Mouse (Mus musculus) CH12.LX (cell line): ENCODE measurements around the gene Pabpn1l. TPM values are rescaled to one million over a fixed set of nuclear protein-coding genes. Genes with fewer than 3 reads are reported as not detected.
"Not testable (repeated sequence)": the region's sequence is repeated elsewhere in the genome, so short reads cannot be mapped to it uniquely, and the experiment has no call there.

Source experiments
- DNase-seq: peaks from one replicate; pipeline ENCODE4 v3.0.0-alpha.2; 2013; ENCODE audit errors: extremely low read depth
- H3K27ac ChIP-seq: 2 replicates; pipeline ENCODE4 v1.5.1; 2012; ENCODE audit warnings: low read depth, mild to moderate bottlenecking, control low read depth, moderate library complexity; ENCODE audit not compliant: insufficient read depth
- H3K27me3 ChIP-seq: replicated peaks from 2 replicates; pipeline ENCODE3; 2012; ENCODE audit warnings: inconsistent platforms
- H3K36me3 ChIP-seq, 2 experiments: replicated peaks in 1 of 2; 2 replicates each; pipeline versions ENCODE3 to v1.6.1; 2012; ENCODE audit warnings: inconsistent platforms in 1 of 2, low read length in 1 of 2, mild to moderate bottlenecking in 1 of 2, mixed read lengths in 1 of 2, moderate library complexity in 1 of 2; ENCODE audit not compliant: control insufficient read depth in 1 of 2, insufficient read depth in 1 of 2
- H3K4me1 ChIP-seq, 2 experiments: 2 replicates each; pipeline ENCODE4 v1.6.1; 2012; ENCODE audit warnings: inconsistent platforms in 1 of 2, moderate library complexity in 1 of 2; ENCODE audit not compliant: insufficient read depth in 2 of 2, control insufficient read depth in 1 of 2
- H3K4me2 ChIP-seq: 2 replicates; pipeline ENCODE4 v1.6.1; 2012; ENCODE audit warnings: low read depth, mild to moderate bottlenecking, control low read depth; ENCODE audit not compliant: poor library complexity, insufficient read depth, severe bottlenecking
- H3K4me3 ChIP-seq, 3 experiments: fragments of 150-350 bp in 1 of 3; sonication (generic) in 1 of 3; replicated peaks in 1 of 3; 2 replicates each; pipeline versions ENCODE3 to v1.5.1; 2011 to 2012; ENCODE audit warnings: low read depth in 2 of 3, low read length in 2 of 3, mild to moderate bottlenecking in 2 of 3, moderate library complexity in 2 of 3, control low read depth in 1 of 3, improper control_type of control experiment in 1 of 3, inconsistent platforms in 1 of 3, mixed read lengths in 1 of 3; ENCODE audit not compliant: poor library complexity in 1 of 3
- H3K79me2 ChIP-seq: replicated peaks from 2 replicates; pipeline ENCODE4 v1.6.1; 2012; ENCODE audit warnings: mild to moderate bottlenecking, moderate library complexity; ENCODE audit not compliant: control insufficient read depth, poor library complexity, insufficient read depth, severe bottlenecking; ENCODE audit errors: extremely low read depth
- H3K9ac ChIP-seq: 2 replicates; pipeline ENCODE4 v1.6.1; 2012; ENCODE audit warnings: low read depth, mild to moderate bottlenecking, control low read depth, moderate library complexity; ENCODE audit not compliant: insufficient read depth
- H3K9me3 ChIP-seq: replicated peaks from 2 replicates; pipeline ENCODE3; 2012; ENCODE audit warnings: low read length, inconsistent platforms, mixed read lengths
- BHLHE40 ChIP-seq: IDR thresholded peaks from 2 replicates; pipeline ENCODE4 v1.6.1; 2011; ENCODE audit warnings: mild to moderate bottlenecking, low read depth, low read length, improper control_type of control experiment
- CHD2 ChIP-seq: IDR thresholded peaks from 2 replicates; pipeline ENCODE4 v1.6.1; 2011; ENCODE audit warnings: low read length, improper control_type of control experiment
- CTCF ChIP-seq, 2 experiments: IDR thresholded peaks in 1 of 2; conservative IDR thresholded peaks in 1 of 2; 2 replicates each; pipeline ENCODE4 v1.5.1; 2011 to 2012; ENCODE audit warnings: low read depth in 2 of 2, low read length in 2 of 2, improper control_type of control experiment in 1 of 2, inconsistent platforms in 1 of 2, mild to moderate bottlenecking in 1 of 2, moderate library complexity in 1 of 2
- ELF1 ChIP-seq: IDR thresholded peaks from 2 replicates; pipeline ENCODE4 v1.6.1; 2014; ENCODE audit warnings: low read depth, mild to moderate bottlenecking, inconsistent platforms, low read length, improper control_type of control experiment
- EP300 ChIP-seq: IDR thresholded peaks from 2 replicates; pipeline ENCODE4 v1.6.1; 2011; ENCODE audit warnings: low read length, improper control_type of control experiment
- GABPA ChIP-seq: IDR thresholded peaks from 2 replicates; pipeline ENCODE4 v1.6.1; 2012; ENCODE audit warnings: low read depth, low read length, improper control_type of control experiment, inconsistent platforms; ENCODE audit not compliant: insufficient replicate concordance
- IRF4 ChIP-seq: IDR thresholded peaks from 2 replicates; pipeline ENCODE4 v1.6.1; 2014; ENCODE audit warnings: low read depth, mild to moderate bottlenecking, inconsistent platforms, low read length, improper control_type of control experiment
- MAZ ChIP-seq: IDR thresholded peaks from 2 replicates; pipeline ENCODE4 v1.6.1; 2012; ENCODE audit warnings: low read depth, mild to moderate bottlenecking, inconsistent platforms, low read length, improper control_type of control experiment, moderate library complexity
- MEF2A ChIP-seq: IDR thresholded peaks from 2 replicates; pipeline ENCODE4 v1.6.1; 2014; ENCODE audit warnings: low read depth, mild to moderate bottlenecking, inconsistent platforms, low read length, improper control_type of control experiment, borderline replicate concordance
- MYC ChIP-seq: IDR thresholded peaks from 2 replicates; pipeline ENCODE4 v1.6.1; 2011; ENCODE audit warnings: low read depth, mild to moderate bottlenecking, improper control_type of control experiment, low read length
- PAX5 ChIP-seq: IDR thresholded peaks from 2 replicates; pipeline ENCODE4 v1.6.1; 2012; ENCODE audit warnings: low read length, inconsistent platforms, mixed read lengths
- POLR2AphosphoS2 ChIP-seq: IDR thresholded peaks from 2 replicates; pipeline ENCODE4 v1.6.1; 2011; ENCODE audit warnings: low read depth, low read length, improper control_type of control experiment
- TCF12 ChIP-seq: IDR thresholded peaks from 2 replicates; pipeline ENCODE4 v1.6.1; 2014; ENCODE audit warnings: low read depth, mild to moderate bottlenecking, inconsistent platforms, low read length, improper control_type of control experiment
- dilution Hi-C: fragments of 300-500 bp; cut with MboI; formaldehyde crosslinking; loops from 2 replicates; pipeline ENCODE4 v1.14.3; 2020; ENCODE audit warnings: low sequenced_read_pairs; ENCODE audit not compliant: extremely low pct_unique_long_range_greater_than_20kb, extremely low pct_ligation_motif_present
- in situ Hi-C: fragments of 300-500 bp; cut with MboI; formaldehyde crosslinking; loops from 3 replicates; pipeline ENCODE4 v1.14.3; 2019; ENCODE audit warnings: low sequenced_read_pairs, low pct_ligation_motif_present, low pct_unique_long_range_greater_than_20kb, mixed read lengths
- polyA plus RNA-seq: library from polyadenylated mRNA; unstranded; fragments of >175 nt; gene quantifications from 2 replicates; pipeline ENCODE4 v1.2.1, GENCODE M21; 2012; ENCODE audit warnings: low read depth; ENCODE audit not compliant: insufficient read length
- total RNA-seq, 2 experiments: library from RNA; depleted of rRNA; stranded (reverse); fragments of 300-350 nt in 1 of 2; fragments of >200 nt in 1 of 2; gene quantifications; 2 replicates each; pipeline ENCODE4 v1.2.3; 2012 to 2014

Pabpn1l gene
- total and polyA plus RNA-seq, 3 experiments: not detected

DNA sequence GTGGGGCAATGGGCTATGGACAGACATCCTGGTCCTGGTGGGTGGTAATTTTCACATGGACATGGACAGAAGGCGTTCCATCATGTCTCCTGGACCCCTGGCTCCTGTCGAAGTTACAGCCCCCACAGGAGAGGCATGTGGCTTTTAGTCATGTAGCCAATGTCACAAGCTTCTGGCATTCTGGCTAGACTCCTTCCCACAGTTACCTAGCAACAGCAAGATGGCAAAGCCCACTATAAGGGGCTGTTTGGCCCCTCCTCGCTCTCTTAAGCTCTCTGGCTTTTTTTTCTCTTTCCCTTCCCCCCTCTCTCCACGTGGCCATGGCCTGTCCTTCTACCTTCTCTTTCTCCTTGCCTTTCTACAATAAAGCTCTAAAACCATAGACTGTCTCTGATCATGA, 49.4 kb downstream of the Pabpn1l start:
- H3K9me3 ChIP-seq, DNase-seq, H3K4me3 ChIP-seq, H3K4me2 ChIP-seq, H3K27me3 ChIP-seq, H3K27ac ChIP-seq, in situ Hi-C loops, H3K9ac ChIP-seq, dilution Hi-C loops: not testable (repeated sequence)
- H3K4me1 ChIP-seq: peaks cover 20 to 52% of the 10 kb centered on the region in 2 experiments
- TF ChIP-seq MYC: 0 out of 2 replicates have a peak, but pooled peaks have one; percentile 20
- peaks cover 42 to 73% of the 10 kb centered on the region in 2 experiments for H3K36me3 ChIP-seq
- H3K79me2 ChIP-seq: peaks cover 30% of the 10 kb centered on the region

DNA sequence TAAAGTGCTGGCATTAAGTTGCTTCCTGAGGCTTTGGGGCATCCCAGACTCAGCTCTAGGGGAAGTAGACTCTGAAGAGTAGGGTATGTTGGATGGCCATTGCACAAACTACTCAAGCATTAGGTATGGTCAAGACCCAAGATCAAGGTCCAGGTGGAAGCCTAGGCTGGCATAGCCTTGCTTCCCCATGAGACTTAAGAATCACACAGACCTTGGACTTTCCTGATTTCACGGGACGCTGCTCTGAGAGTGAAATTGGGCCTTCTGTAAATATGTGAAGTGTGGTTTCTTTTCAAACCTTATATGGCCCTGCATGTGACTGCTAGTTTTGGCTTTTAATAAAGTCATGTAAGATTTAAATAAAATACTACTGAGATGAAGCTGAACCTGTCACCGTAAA, 49.8 kb downstream of the Pabpn1l start:
- in situ Hi-C loops (no loop called here), dilution Hi-C loops (no loop called here)
- Histone ChIP-seq H3K9ac (no peak overlapping the region), H3K79me2 (peaks cover 30% of the 10 kb centered on the region), H3K27me3 (no peaks in the 10 kb centered on the region), H3K4me1 (peaks cover 20 to 52% of the 10 kb centered on the region in 2 experiments), H3K36me3 (peaks cover 42 to 70% of the 10 kb centered on the region in 2 experiments)
- TF ChIP-seq EP300 (no peak), TCF12 (no peak)
- TF ChIP-seq, all 38 proteins: peak for 0
- Histone ChIP-seq H3K4me2 (no peak overlapping the region), H3K4me3 (no peak overlapping the region), H3K27ac (peak overlapping the region; percentile 26; the same call in 1 of the 2 replicates), H3K9me3 (no peaks in the 10 kb centered on the region)
- DNase-seq: no peak

DNA sequence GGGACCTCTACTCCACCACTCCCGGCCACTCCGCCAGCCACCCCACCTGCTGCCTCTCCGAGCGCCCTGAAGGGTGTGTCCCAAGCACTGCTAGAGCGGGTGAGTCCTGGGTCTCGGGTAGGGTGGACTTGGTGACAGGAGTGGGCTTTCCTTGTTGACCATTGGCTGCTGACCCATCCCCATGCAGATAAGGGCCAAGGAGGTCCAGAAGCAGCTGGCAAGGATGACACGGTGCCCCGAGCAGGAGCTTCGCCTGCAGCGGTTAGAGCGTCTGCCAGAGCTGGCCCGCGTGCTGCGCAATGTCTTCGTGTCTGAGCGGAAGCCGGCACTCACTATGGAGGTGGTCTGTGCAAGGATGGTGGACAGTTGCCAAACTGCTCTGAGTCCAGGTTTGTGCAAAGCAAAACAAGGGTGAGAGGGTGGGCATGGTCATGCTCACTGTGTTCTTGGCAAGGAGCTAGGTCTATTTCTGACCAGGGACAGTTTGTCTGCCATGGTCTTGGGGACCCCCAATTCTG, 50.7 kb downstream of the Pabpn1l start:
- dilution Hi-C loops: no loop called here
- H3K27ac ChIP-seq: no peak overlapping the region
- no peak overlapping the region for H3K4me3 ChIP-seq
- no peaks in the 10 kb centered on the region for H3K9me3 ChIP-seq
- in situ Hi-C loops: no loop called here
- H3K9ac ChIP-seq: no peak overlapping the region
- no peak overlapping the region for H3K4me2 ChIP-seq
- peaks cover 42 to 62% of the 10 kb centered on the region in 2 experiments for H3K36me3 ChIP-seq
- no peak for TF ChIP-seq ELF1
- no peak for TF ChIP-seq BHLHE40
- TF ChIP-seq TCF12: no peak
- no peak for TF ChIP-seq CTCF (conservative IDR thresholded peaks at IDR 0.05 in 1 of 2, IDR thresholded peaks at IDR 0.05 in 1 of 2; ENCODE audit: low read depth in 2 of 2, low read length in 2 of 2)
- no peak for TF ChIP-seq PAX5
- no peak for TF ChIP-seq IRF4
- no peak for TF ChIP-seq POLR2AphosphoS2
- TF ChIP-seq MEF2A: no peak
- no peak for TF ChIP-seq GABPA
- TF ChIP-seq CHD2: no peak
- no peak for TF ChIP-seq MAZ
- no peak for DNase-seq
- peaks cover 16 to 48% of the 10 kb centered on the region in 2 experiments for H3K4me1 ChIP-seq
- H3K79me2 ChIP-seq: peaks cover 30% of the 10 kb centered on the region
- no peaks in the 10 kb centered on the region for H3K27me3 ChIP-seq
